Mouse (Mus musculus): ENCODE data around the gene Ilkap.

DNA sequence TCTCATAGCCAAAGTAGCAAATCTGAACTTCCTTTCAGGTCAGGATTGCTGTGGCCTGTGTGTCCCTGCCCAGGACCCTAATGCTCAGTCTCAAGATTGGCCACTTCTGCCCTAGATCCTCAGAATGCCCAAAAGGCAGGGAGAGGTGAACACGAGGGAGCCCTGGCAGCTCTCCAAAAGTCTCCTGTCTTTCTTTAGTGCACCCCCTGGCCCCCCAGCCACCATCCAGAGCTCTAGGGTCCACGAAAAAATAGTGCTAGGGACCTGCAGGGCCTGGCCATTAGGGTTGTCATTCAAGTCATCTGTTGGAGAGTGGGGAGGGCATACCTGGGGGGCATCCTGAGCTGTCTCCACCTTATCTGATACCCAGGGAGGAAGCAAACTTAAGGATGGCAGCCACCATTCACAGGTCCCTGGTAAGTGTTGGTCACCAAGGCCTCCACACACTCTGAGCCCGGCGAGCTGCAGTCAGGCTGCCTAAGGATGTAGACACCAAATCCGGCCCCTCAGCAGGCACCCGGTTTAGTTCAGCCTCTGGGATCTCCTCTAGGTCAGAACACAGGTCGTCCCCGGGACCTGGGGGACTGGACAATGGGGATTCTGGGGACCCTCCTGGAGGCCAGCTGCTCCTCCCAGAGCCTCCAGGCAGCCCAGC lies 13.1 kb upstream of the Ilkap start:
- TF ChIP-seq CTCF (IDR thresholded peaks at IDR 0.05; ENCODE audit: borderline replicate concordance, insufficient read depth, low read length) (no peak), POLR2A (IDR thresholded peaks at IDR 0.05; ENCODE audit: low read depth, low read length) (no peak)

All from embryonic fibroblast, embryonic 13.5 days (primary cell).